Mouse (Mus musculus) C2C12 (cell line): ENCODE measurements around the gene Tmtc1. TPM values are rescaled to one million over a fixed set of nuclear protein-coding genes. Genes with fewer than 3 reads are reported as not detected.

ENCODE experiments used
- H3K27me3 ChIP-seq: one replicate; pipeline ENCODE4 v1.6.1; 2011; ENCODE audit not compliant: control insufficient read depth, insufficient read depth, insufficient read length
- H3K36me3 ChIP-seq: one replicate; pipeline ENCODE4 v1.6.1; 2011; ENCODE audit not compliant: control insufficient read depth, insufficient read depth
- H3K4me3 ChIP-seq: one replicate; pipeline ENCODE4 v1.5.1; 2011; ENCODE audit warnings: mild to moderate bottlenecking, control low read depth; ENCODE audit not compliant: poor library complexity, insufficient read depth, severe bottlenecking
- H3K79me2 ChIP-seq: one replicate; pipeline ENCODE4 v1.6.1; 2011; ENCODE audit not compliant: control insufficient read depth, insufficient read depth
- H3K79me3 ChIP-seq: one replicate; pipeline ENCODE4 v1.6.1; 2011; ENCODE audit warnings: low read depth, control low read depth
- H3ac ChIP-seq: one replicate; pipeline ENCODE3; 2011; ENCODE audit warnings: low read depth; ENCODE audit not compliant: control insufficient read depth, insufficient read length
- CEBPB ChIP-seq: IDR thresholded peaks from one replicate; pipeline ENCODE4 v1.6.1; 2011; ENCODE audit warnings: low read depth, mild to moderate bottlenecking, control low read depth, moderate library complexity
- CTCF ChIP-seq: IDR thresholded peaks from one replicate; pipeline ENCODE4 v1.5.1; 2011; ENCODE audit not compliant: control insufficient read depth, insufficient read depth, insufficient read length
- FOSL1 ChIP-seq: IDR thresholded peaks from one replicate; pipeline ENCODE4 v1.8.0; 2011; ENCODE audit warnings: mild to moderate bottlenecking, low read length; ENCODE audit not compliant: poor library complexity, insufficient read depth, severe bottlenecking
- MAX ChIP-seq: IDR thresholded peaks from one replicate; pipeline ENCODE4 v1.6.1; 2011; ENCODE audit warnings: mild to moderate bottlenecking, control low read depth
- MYOD1 ChIP-seq: IDR thresholded peaks from one replicate; pipeline ENCODE4 v1.6.1; 2011; ENCODE audit warnings: low read depth; ENCODE audit not compliant: control insufficient read depth, insufficient read length
- MYOG ChIP-seq: IDR thresholded peaks from one replicate; pipeline ENCODE4 v1.6.1; 2011; ENCODE audit not compliant: control insufficient read depth, insufficient read length; ENCODE audit errors: extremely low read depth
- USF1 ChIP-seq: IDR thresholded peaks from one replicate; pipeline ENCODE4 v1.6.1; 2011; ENCODE audit warnings: low read depth, mild to moderate bottlenecking, control low read depth, moderate library complexity
- polyA plus RNA-seq: library from polyadenylated mRNA; unstranded; fragments of >200 nt; fragmentation: generic; extraction: Trizol; gene quantifications from one replicate; pipeline ENCODE4 v1.2.1, GENCODE M21; 2012; ENCODE audit warnings: missing spikeins

Tmtc1 gene
- polyA plus RNA-seq, 1 experiment, result not detected

DNA sequence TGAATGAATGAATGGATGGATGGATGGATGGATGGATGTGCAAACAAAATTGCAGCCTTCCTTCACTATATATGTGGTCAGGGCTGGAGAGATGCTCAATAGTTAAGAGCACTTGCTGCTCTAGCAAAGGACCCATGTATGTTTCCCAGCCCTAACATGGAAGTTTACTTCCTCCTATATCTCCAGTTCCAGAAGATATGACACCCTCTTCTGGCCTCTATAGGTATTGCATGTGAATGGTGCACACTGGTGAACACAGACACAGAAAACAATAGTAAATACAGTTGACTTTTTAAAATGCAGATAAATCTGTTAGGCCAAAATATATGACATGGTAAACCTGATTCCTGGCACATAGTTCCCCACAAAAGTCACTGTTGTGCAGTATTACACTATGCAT, 73.0 kb downstream of the Tmtc1 start:
- Histone ChIP-seq H3K79me2 (no peaks in the 10 kb centered on the region), H3K4me3 (no peak overlapping the region), H3ac (no peak overlapping the region), H3K27me3 (no peaks in the 10 kb centered on the region), H3K36me3 (no peaks in the 10 kb centered on the region), H3K79me3 (no peaks in the 10 kb centered on the region)
- TF ChIP-seq MYOD1, result no peak
- no peak for TF ChIP-seq USF1
- no peak for TF ChIP-seq FOSL1
- TF ChIP-seq MYOG, result no peak
- TF ChIP-seq CTCF, result no peak
- TF ChIP-seq MAX, result no peak
- no peak for TF ChIP-seq CEBPB

DNA sequence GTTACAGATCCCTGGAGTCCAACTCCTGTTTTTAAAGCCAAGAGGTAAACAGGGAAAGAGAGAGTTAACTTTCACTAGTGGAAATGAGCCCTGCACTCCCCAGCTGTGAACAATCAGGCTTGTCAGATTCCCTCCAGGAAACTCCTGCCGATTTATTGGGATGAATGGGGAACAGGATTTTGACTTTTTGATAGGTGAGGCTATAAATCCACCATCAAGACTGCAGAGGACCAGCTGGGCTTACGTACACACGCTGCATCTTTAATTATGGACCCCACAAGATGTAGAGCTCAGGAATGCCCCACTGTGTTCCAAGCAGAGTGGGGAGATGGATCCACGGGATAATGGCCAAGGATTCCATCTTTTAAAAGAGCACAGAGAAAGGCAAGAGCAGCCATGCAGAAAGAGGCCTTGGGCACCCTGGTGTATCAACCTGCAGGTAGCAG, 77.1 kb downstream of the Tmtc1 start:
- H3K36me3 ChIP-seq, result no peaks in the 10 kb centered on the region
- no peaks in the 10 kb centered on the region for H3K79me2 ChIP-seq
- TF ChIP-seq USF1 (no peak), CEBPB (no peak), CTCF (no peak), MYOD1 (no peak), MYOG (no peak), FOSL1 (no peak), MAX (no peak)
- no peaks in the 10 kb centered on the region for H3K27me3 ChIP-seq
- no peaks in the 10 kb centered on the region for H3K79me3 ChIP-seq
- no peak overlapping the region for H3ac ChIP-seq
- no peak overlapping the region for H3K4me3 ChIP-seq

DNA sequence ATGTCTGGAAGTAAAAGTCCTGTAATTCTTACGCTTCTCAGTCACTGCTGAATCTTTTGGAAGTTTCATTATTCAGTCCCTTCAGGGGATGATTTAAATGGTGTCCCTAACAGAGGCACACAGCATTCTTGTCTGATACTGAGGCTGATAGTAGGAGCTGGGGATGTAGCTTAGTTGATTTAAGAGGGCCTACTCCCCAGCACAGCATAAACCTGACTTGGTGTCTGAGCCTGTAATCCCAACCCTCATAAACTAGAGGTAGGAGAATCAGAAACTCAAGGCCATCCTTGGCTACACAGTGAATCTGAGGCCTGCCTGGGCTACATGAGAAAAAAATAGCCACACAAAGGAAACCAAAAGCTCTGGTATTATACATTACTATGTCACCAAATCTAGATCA, 77.6 kb downstream of the Tmtc1 start:
- TF ChIP-seq USF1 (no peak), CEBPB (no peak), MAX (no peak), FOSL1 (no peak), MYOG (no peak), CTCF (no peak), MYOD1 (no peak)
- H3K79me2 ChIP-seq, result no peaks in the 10 kb centered on the region
- H3ac ChIP-seq, result no peak overlapping the region
- no peaks in the 10 kb centered on the region for H3K27me3 ChIP-seq
- H3K4me3 ChIP-seq, result no peak overlapping the region
- H3K79me3 ChIP-seq, result no peaks in the 10 kb centered on the region
- H3K36me3 ChIP-seq, result no peaks in the 10 kb centered on the region

GRCm38 (mm10) chr6:148363162-148363561, 81.0 kb downstream of the Tmtc1 start:
- H3K36me3 ChIP-seq, result no peaks in the 10 kb centered on the region
- H3K4me3 ChIP-seq, result no peak overlapping the region
- no peaks in the 10 kb centered on the region for H3K79me3 ChIP-seq
- no peaks in the 10 kb centered on the region for H3K27me3 ChIP-seq
- no peak for TF ChIP-seq FOSL1
- no peak for TF ChIP-seq MYOG
- TF ChIP-seq MYOD1, result no peak
- H3ac ChIP-seq, result no peak overlapping the region
- H3K79me2 ChIP-seq, result no peaks in the 10 kb centered on the region

DNA sequence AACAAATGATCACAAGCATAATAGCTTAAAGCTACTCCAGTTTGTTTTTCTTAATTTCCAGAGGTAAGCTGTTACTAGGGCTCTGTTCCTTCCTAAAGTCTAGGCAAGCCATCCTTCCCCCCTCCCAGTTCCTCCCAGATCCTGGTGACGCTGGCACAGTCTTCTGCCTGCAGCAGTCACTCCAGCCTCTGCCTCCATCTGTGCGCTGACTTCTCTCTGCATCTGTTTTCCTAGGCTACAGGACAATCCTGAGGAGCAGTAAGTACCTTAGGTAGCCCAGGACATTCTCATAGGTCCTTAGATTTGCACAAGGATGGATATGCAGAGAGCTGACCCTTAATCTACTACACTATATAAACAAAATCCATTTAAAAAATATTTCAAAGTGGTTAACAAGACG, 81.7 kb downstream of the Tmtc1 start:
- Histone ChIP-seq H3ac (no peak overlapping the region), H3K36me3 (no peaks in the 10 kb centered on the region), H3K27me3 (no peaks in the 10 kb centered on the region), H3K79me3 (no peaks in the 10 kb centered on the region), H3K4me3 (no peak overlapping the region), H3K79me2 (no peaks in the 10 kb centered on the region)
- no peak for TF ChIP-seq MAX
- TF ChIP-seq MYOD1, result no peak
- TF ChIP-seq CTCF, result no peak
- no peak for TF ChIP-seq FOSL1
- no peak for TF ChIP-seq USF1
- no peak for TF ChIP-seq MYOG
- TF ChIP-seq CEBPB, result no peak

- H3K27me3 ChIP-seq, result no peaks in the 10 kb centered on the region
- H3K79me2 ChIP-seq, result no peaks in the 10 kb centered on the region
- H3K79me3 ChIP-seq, result no peaks in the 10 kb centered on the region
- H3K4me3 ChIP-seq, result no peak overlapping the region
- no peaks in the 10 kb centered on the region for H3K36me3 ChIP-seq
- no peak overlapping the region for H3ac ChIP-seq
- TF ChIP-seq MYOD1 (no peak), CTCF (no peak), USF1 (no peak), FOSL1 (no peak), MAX (no peak), CEBPB (no peak), MYOG (no peak)
Observed at GRCm38 (mm10) chr6:148359348-148359905, 84.8 kb downstream of the Tmtc1 start.
